Mouse (Mus musculus) liver, adult (tissue): ENCODE measurements around the gene Rad51b.

ENCODE experiments used
- GATA4 ChIP-seq: IDR thresholded peaks from 2 replicates; pipeline ENCODE4 v1.6.1; 2014; ENCODE audit warnings: mild to moderate bottlenecking, low read length; ENCODE audit not compliant: insufficient replicate concordance

Gene Rad51b

DNA sequence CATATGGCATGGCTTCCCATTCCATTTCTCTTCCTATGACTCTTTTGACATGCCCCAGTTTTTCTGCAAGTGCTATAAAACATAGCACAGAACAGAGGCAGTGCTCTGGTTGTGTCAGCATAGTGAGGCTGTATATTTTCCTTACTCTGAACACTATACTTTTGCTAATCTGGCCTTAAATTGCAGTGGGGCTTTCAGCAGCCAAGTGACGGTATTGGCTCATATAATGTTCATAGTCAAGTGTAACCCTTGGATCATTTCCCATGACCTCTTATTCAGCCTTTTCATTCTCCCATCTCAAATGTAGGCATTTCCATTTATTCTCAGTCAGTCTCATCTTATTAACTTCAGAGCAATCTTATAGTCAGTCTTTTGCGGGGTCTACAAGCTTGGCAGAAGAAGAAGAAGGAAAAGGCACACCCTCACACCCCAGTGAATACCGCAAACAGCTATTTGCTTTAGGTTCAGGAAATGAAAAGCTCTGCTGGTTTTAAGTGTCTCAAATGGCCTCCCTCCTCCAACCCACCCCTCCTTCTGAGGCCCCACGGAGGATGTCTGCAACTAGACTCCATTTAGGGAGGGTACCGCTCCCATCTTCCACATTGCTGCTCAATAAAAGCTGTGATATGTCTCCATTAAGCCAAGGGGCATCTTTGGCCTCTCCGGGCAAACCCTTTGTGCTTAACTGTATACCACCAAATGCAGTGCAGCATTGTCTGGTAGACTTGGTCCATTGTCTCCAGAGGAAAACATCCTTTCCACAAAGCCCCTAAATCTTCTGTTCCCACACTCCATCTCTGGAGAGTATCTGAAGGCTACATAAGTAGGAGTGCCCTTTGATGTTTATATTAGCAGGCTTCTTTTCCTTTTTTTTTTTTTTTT, 277.3 kb downstream of the Rad51b start:
- no peak for TF ChIP-seq GATA4

DNA sequence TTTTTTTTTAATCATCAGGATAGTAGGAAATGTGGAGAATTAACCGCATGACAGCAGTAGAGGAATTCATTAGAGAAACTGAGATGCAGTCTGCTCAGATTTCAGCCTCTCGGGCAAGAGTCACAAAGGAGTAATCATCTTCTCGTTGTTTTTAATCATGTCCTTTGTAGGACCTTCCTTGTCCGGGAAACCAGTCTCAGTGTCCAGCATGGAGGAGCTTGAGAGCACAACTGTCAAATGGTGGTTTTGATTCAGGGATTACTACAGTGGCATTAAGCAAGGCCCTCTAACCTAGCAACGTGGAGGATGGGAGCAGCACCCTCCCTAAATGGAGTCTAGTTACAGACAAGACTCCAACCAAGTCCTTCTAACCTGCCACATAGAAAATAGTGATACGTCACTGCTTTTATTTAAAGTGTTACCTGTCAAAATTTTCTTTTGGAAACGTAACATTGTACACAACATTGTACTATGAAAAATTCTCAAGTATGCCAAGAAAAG, 278.0 kb downstream of the Rad51b start:
- no peak for TF ChIP-seq GATA4

DNA sequence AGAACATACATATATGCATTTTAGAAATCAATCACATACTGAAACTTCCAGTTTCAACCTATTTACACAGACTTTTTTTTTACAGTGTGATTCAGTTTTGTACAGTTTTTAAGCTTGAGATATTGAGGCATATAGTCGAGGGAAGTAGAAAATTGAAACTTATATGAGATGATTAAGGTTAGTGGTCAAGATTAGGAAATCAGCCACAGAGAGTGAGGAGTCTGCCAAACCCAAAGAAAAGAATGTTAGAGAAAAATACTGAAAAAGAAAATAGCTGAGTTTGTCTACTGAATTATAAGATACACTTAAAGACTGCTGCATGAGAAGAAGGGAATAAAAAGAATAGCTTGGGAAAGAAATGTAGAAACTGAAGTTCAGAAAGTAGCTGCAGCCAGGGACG, 280.4 kb downstream of the Rad51b start:
- no peak for TF ChIP-seq GATA4

DNA sequence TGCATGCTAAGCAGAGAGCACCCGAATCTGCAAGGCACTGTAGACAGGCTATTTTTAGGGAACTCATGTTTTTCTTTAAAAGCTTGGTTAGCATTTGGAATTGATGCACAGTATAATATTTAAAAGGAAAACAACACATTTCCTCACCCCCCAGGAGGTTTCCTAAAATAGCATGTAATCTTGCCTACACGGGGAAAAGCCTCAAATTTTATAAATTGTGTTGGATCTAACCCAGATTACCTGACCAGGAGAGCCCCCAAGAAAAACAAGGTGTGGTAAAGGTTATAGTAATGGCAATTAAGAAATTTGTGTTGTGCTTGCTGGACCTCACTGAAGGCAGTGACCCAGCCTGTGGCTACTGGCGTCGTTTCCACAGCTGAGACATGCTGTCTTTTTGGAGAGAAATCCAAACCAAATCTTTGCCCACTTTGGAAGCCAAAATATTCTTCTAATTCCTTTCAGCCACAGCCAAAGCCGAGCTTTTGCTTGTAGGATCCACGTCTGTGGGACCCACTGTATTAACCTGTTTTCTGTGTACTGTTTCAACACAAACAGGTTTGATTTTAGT, 282.0 kb downstream of the Rad51b start:
- TF ChIP-seq GATA4 = no peak

DNA sequence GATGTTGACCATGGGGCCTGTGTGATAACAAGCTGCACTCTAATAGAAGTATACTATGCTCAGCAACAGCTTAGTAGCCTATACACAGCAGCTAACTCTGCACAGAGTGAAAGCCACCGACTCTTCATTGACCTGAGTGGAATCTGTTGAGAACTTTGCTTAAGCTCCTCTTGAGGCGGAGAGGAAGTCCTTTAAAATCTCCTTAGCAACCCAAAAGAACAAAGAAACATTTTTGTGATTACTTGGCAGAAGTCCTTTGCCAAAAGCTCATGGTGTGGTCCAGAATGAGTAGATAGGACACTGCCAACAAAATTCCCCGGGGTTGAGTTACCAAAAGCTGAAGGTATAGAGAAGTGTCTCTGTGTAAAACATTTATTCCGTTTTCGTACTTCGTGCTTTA, 282.8 kb downstream of the Rad51b start:
- no peak for TF ChIP-seq GATA4

DNA sequence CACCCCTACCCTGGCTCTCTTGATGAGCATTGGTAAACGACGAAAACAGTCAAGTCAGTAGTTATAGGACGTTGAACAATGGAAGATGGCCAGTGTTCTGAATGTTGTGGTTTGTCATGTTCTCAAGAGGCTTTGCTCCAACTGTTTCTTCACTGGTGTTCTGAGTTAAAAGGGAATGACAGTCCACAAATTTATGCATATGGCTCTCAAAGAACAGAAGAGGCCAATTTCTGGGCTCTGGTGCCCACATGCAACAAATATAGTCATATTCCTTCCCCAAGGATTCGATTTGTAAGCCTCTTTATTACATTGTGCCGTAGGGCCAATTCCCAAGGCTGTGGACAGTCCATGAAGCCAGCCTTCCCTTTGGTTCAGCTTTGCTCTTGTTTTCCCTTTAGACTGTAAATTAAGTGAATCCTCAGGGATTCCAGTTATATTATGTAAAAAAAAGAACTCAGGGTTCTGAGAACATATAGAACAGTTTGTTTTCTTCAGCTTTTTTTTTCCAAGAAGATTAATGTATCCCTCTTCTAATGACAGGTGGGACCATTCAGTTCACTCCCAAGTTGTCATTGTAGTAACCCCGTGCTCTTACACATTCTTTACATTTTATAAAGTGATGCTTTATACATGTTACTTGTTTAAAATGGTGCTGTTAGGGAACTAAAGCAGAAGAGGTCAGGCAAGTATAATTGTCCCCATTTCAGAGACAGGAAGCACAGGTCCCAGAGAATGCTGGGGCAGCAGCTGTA, 287.6 kb downstream of the Rad51b start:
- TF ChIP-seq GATA4 = no peak

DNA sequence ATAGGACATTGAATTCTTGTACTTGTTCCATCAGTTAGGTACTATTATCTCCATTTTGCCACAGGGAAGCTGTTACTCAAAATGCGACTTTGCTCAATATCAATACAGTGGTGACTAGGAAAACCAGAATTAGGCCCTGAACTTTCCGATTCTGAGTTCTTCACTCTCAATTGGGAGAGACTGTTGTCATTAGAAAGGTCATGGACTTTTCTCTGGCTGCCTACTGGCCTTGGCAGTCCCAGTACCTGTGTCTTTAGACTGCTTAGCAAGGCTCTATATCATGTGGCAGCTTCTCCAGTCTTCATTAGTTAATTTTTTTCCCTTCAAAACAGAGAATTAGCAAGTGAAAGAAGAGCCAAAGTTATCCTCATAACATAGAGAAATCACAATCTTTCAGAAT, 288.3 kb downstream of the Rad51b start:
- no peak for TF ChIP-seq GATA4

DNA sequence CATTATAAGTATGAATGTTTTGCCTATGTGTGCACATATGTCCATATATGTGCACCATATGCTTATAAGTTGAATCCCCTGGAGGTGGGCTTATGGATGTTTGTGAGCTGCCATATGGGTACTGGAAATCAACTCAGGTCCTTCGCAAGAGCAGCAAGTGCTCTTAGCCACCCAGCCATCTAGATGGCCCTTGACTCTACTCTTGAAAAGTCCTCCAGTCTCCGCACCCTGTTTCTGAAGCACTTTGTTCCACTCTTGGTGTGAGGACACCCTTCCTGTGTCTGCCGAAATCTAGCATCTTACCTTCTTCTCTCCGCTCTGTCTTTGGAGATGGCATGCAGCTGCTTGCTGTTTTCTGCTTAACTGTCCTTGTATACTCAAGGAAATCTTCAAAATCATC, 291.7 kb downstream of the Rad51b start:
- no peak for TF ChIP-seq GATA4

DNA sequence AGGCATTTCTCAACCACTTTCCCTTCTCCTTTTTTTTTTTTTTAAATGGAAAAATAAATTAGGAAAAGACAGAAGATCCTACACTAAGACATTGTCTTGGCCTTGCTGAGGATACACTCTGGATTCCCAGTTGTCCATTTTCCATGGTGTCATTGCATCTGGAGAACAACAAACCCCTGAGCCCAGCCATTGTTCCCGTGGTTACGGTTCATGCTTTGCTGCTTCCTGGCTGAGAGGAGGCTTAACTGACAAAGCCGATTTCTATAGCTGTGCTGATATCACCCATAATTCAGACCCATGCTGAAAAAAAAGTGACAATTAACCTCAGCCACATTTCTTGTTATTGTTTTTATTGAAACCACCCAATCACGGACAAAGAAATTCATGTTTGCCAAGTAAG, 295.1 kb downstream of the Rad51b start:
- TF ChIP-seq GATA4 = no peak

DNA sequence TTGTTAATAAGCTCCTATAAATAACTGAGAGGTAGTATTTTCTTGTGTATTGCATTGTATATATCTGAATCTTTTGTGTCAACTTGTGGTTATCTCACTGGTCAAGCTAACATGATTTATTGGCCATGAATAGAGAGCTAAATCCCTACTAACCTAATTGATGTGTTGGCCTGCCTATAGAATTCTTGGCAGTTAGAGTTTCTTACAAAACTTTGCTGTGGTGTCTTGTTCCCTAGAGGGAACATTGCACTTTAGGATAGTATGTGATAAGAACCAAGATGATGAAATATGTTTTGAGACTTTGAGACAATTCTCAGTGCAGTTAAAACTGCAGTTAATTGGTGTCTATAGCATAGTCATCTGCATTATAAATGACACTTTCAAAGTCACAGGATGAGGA, 299.8 kb downstream of the Rad51b start:
- no peak for TF ChIP-seq GATA4

DNA sequence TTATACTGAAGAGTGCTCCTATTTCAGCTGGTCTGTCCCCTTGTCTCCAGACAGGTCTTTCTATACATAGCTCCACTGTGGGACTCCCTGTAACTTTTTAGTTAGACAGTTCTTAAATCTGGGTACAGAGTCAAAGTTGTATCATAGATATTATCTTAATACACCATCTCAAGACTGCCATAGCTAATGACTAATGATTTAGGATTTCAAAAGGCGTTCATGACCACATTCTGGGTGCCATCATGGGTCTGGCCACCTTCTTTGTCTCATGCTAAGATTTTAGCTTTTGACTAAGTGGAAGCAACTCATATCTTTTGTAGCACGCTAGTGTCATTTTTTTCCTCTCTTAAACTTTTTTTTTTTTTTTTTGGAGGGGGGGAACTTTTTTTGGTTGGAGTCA, 300.3 kb downstream of the Rad51b start:
- no peak for TF ChIP-seq GATA4

DNA sequence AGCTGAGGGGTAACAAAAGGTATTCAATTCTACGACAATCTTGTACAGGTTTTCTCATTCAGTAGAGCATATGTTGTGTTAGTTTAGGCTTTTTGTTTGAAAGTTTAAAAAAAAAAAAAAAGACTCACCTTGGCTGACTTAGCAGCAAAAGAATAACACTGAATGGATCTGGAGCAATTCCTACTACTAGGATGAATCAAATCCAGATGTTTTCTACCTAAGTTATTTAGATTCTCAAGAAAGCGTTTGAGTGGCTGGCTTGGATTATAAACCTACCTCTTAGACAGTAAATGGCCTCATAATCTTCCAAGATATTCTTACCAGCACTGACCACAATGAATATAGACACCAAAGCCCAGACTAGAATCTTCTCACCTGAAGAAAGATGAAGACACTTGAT, 300.7 kb downstream of the Rad51b start:
- no peak for TF ChIP-seq GATA4

DNA sequence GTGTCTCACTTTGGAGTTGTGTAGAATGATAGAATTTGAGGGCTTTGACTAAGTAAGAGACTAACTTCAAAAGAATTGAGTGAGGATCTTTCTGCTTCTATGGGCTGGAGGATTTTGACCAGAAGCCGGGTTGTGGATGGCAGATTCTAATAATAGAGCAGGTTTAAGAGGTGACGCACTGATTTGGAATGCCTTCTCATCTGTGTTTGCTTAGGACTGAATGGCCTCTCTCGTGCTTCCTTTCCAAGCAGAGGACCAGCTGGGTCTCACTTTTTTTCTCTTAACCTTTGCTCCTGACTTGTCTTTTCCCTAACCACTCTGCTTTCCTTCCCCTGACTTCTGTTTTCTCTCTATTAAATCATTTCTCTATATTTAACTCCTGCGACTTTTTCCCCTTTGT, 301.4 kb downstream of the Rad51b start:
- no peak for TF ChIP-seq GATA4

DNA sequence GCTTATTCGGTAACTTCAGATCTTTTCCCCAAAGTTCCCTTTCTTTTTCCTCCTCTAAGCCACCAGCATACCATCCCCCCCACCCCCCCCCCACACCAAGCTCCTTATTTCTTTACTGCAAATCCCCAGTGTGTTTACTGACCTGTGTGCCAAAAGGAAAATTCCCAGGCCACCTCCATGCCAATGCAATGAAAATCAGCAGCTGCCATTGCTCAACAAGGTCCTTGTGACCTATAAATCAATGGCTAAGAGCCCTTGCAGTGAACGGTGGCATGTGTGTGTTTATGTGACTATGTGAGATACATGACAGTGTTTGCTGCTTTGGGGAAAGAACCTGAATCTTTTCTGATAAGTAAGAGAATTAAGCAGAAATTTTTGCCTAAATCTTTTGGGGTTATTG, 301.8 kb downstream of the Rad51b start:
- no peak for TF ChIP-seq GATA4

DNA sequence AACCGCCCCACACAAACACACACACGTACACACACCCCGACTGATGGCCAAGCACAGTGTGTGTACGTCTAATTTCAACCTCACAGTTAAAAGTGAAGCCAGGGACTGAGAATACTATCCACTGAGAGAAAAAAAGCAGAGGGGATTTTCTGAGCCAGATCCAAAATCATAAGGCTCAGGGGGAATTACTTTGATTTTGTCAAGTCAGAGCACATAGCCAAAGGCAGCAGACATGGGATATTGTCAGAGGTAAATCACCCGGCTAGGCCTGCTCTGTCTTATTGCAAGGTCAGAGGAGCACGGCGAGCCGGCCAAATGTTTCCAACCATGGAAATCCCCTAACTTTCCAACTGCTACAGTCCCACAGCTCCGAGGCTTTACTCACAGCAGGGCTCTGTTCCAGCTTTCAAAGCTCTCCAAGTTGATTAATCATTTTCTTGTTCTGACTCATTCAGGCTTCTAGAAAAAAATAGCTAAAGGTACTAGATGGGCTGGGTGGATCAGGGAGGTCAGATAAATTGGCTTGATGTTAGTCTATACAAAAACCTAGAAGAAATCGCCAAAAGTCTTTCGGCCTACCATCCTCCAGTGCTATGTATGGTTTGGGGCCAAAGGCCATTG, 303.2 kb downstream of the Rad51b start:
- TF ChIP-seq GATA4 = no peak
